In genomic region chr1:121440535-121441381, GRCm38 (mm10) we compare ENCODE assay signal across 8 mouse cellular contexts. TPM values are rescaled to one million over a fixed set of nuclear protein-coding genes. Genes with fewer than 3 reads are reported as not detected.
DNase-seq lines count a peak whose midpoint lies in the region; ATAC-seq and TF ChIP-seq lines count a peak whose summit lies in the region.

No protein-coding gene starts in this region.

- DNase-seq in MEL (ENCODE audit: low read depth, low spot score), result peak; percentile 76
- DNase-seq in c-Kit-positive CD71-positive TER-119-positive erythroid progenitor cells, embryonic 14.5 days (ENCODE audit: low spot score), result peak; percentile 40
- DNase-seq in layer of hippocampus, postnatal 14 days (ENCODE audit: low spot score in 2 of 2), result peak; percentile 74 to 75
- peak; percentile 65 for DNase-seq in lung, postnatal 10 days
- DNase-seq in retina, embryonic 14.5 days (ENCODE audit: low spot score), result peak; percentile 79
- DNase-seq in urinary bladder, postnatal 25 days (ENCODE audit: low spot score), result peak; percentile 65

- H3K4me2 ChIP-seq in forebrain, embryonic 13.5 days, result no peak overlapping the region
- H3K4me2 ChIP-seq in hindbrain, embryonic 13.5 days, result no peak overlapping the region

- TF ChIP-seq CTCF in MEL (IDR thresholded peaks at IDR 0.05 in 2 of 3, conservative IDR thresholded peaks at IDR 0.05 in 1 of 3; ENCODE audit: control insufficient read depth in 1 of 3, insufficient read depth in 1 of 3, low read depth in 2 of 3, low read length in 3 of 3, poor library complexity in 1 of 3, severe bottlenecking in 1 of 3), result peak; percentile 75 to 82 (median 75)

- ATAC-seq in forebrain, embryonic 13.5 days, result peak; percentile 63
- ATAC-seq in hindbrain, embryonic 13.5 days (ENCODE audit: low FRiP score), result peak; percentile 40; the same call in 1 of the 2 replicates

- no peak for TF ChIP-seq POLR2A in MEL (IDR thresholded peaks at IDR 0.05; ENCODE audit: control insufficient read depth in 1 of 2, insufficient read depth in 1 of 2, low read depth in 1 of 2, low read length in 2 of 2, poor library complexity in 1 of 2)

- no peaks in the 10 kb centered on the region for H3K27me3 ChIP-seq in MEL (ENCODE audit: control insufficient read depth in 1 of 2, insufficient read depth in 2 of 2, low read length in 2 of 2)
- no peaks in the 10 kb centered on the region for H3K27me3 ChIP-seq in forebrain, embryonic 13.5 days
- H3K27me3 ChIP-seq in hindbrain, embryonic 13.5 days, result no peaks in the 10 kb centered on the region

- TF ChIP-seq RAD21 in MEL (IDR thresholded peaks at IDR 0.05; ENCODE audit: low read depth, low read length), result peak; percentile 72

- peaks cover 0 to 13% of the 10 kb centered on the region in 2 experiments; a peak in 2 of 4 replicates for H3K36me3 ChIP-seq in MEL (ENCODE audit: control insufficient read depth in 1 of 2, insufficient read depth in 2 of 2, low read length in 2 of 2)
- peaks cover 64% of the 10 kb centered on the region for H3K36me3 ChIP-seq in forebrain, embryonic 13.5 days (ENCODE audit: poor library complexity, severe bottlenecking)
- peaks cover 75% of the 10 kb centered on the region for H3K36me3 ChIP-seq in hindbrain, embryonic 13.5 days

- TF ChIP-seq EP300 in MEL (IDR thresholded peaks at IDR 0.05; ENCODE audit: low read depth in 1 of 2, low read length in 2 of 2), result no peak

- H3K27ac ChIP-seq in MEL (ENCODE audit: control insufficient read depth, low read depth, low read length), result no peak overlapping the region
- no peak overlapping the region for H3K27ac ChIP-seq in forebrain, embryonic 13.5 days
- H3K27ac ChIP-seq in hindbrain, embryonic 13.5 days, result no peak overlapping the region

- H3K9me3 ChIP-seq in MEL (replicated peaks; ENCODE audit: insufficient read depth, low read length), result no peaks in the 10 kb centered on the region
- no peaks in the 10 kb centered on the region for H3K9me3 ChIP-seq in forebrain, embryonic 13.5 days (replicated peaks)
- no peaks in the 10 kb centered on the region for H3K9me3 ChIP-seq in hindbrain, embryonic 13.5 days

- 64% methylated on average over 13 of the region's 13 CpGs for WGBS in forebrain, embryonic 13.5 days
- WGBS in hindbrain, embryonic 13.5 days, result 68% methylated on average over 13 of the region's 13 CpGs

- no peak overlapping the region for H3K4me3 ChIP-seq in MEL (ENCODE audit: control insufficient read depth in 1 of 2, insufficient read depth in 1 of 2, low read depth in 2 of 2, low read length in 2 of 2)
- no peak overlapping the region for H3K4me3 ChIP-seq in forebrain, embryonic 13.5 days
- no peak overlapping the region for H3K4me3 ChIP-seq in hindbrain, embryonic 13.5 days

- H3K9ac ChIP-seq in MEL (ENCODE audit: control insufficient read depth, low read depth, low read length, poor library complexity, severe bottlenecking), result no peak overlapping the region
- no peak overlapping the region for H3K9ac ChIP-seq in forebrain, embryonic 13.5 days
- H3K9ac ChIP-seq in hindbrain, embryonic 13.5 days, result no peak overlapping the region

- H3K79me2 ChIP-seq in MEL (ENCODE audit: control insufficient read depth, insufficient read depth, low read length, poor library complexity), result no peaks in the 10 kb centered on the region

- peaks cover 0 to 6% of the 10 kb centered on the region in 2 experiments; a peak in 2 of 4 replicates for H3K4me1 ChIP-seq in MEL (ENCODE audit: control insufficient read depth in 1 of 2, insufficient read depth in 2 of 2, low read length in 2 of 2)
- no peaks in the 10 kb centered on the region for H3K4me1 ChIP-seq in forebrain, embryonic 13.5 days
- H3K4me1 ChIP-seq in hindbrain, embryonic 13.5 days (replicated peaks), result no peaks in the 10 kb centered on the region

TF ChIP-seq in MEL, 35 proteins besides CTCF, POLR2A, EP300 and RAD21:
- TF ChIP-seq SMC3 (IDR thresholded peaks at IDR 0.05; ENCODE audit: low read depth, low read length) (peak; percentile 61), BHLHE40 (IDR thresholded peaks at IDR 0.05; ENCODE audit: borderline replicate concordance, low read depth, low read length) (no peak)

RNA-seq across cellular contexts. Expression of gene Ccdc93, which starts 9.9 kb away (rescaled TPM):
- total RNA-seq in MEL (2012; rRNA removed), result 18.0 and 21.3 TPM in 2 replicates
- 10 to 100 TPM in 1 of 2 experiments, not detected in 1; 21.5 TPM for polyA plus RNA-seq in MEL (2012; ENCODE audit: insufficient read depth in 1 of 2, insufficient read length in 2 of 2, low read depth in 1 of 2, low replicate concordance in 2 of 2, missing spikeins in 1 of 2)
- polyA plus RNA-seq in forebrain, embryonic 13.5 days (2015; fragmentation: Nextera tagmentation; extraction: Ambion mirVana), result 10.2 and 11.2 TPM in 2 replicates
- 11.9 TPM in 2 replicates for polyA plus RNA-seq in hindbrain, embryonic 13.5 days (2015; fragmentation: Nextera tagmentation; extraction: Ambion mirVana)
- 10 to 100 TPM; 28.7 to 34.0 TPM for total RNA-seq in layer of hippocampus, postnatal 14 days (2021)
